Mouse (Mus musculus): ENCODE data around the gene Magi2.

DNA sequence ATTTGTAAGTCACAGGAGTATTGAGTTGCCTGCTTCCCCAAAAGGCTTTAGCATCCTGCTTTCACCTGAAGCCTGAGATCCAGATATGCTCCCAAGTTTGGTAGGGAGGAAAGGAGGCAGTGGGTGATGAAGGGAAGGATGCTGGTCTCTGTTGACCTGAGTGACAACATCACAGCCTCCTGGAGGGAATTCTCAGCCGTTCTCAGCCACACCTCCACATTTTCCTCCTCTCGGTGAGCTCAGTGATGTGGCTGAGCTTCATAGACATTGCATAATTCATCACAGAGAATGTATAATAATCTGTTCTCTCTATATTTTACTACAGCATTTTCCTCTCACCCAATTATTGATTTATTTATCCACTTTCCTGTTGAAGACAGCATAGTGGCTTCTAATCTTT lies 1398.3 kb downstream of the Magi2 start:
- TF ChIP-seq CEBPB (IDR thresholded peaks at IDR 0.05; ENCODE audit: low read depth) = no peak
- no peak for TF ChIP-seq CTCF (IDR thresholded peaks at IDR 0.05; ENCODE audit: control insufficient read depth, insufficient read depth, insufficient read length)
- TF ChIP-seq USF1 (IDR thresholded peaks at IDR 0.05; ENCODE audit: low read depth) = no peak

Measured in C2C12 (cell line).